In genomic region chr14:35561244-35561893, GRCm38 (mm10) we compare ENCODE assay signal across 21 mouse cellular contexts.
DNase-seq lines count a peak whose midpoint lies in the region.
"Had no signal": no experiment of that assay in that cellular context is flagged by ENCODE, and none has a peak within 500 bp of the region (broad histone marks: within the 10 kb centered on the region; RNA-seq: fewer than 3 reads in every experiment).

No protein-coding gene starts in this region.

- H3K27me3 ChIP-seq in embryonic facial prominence, embryonic 10.5 days (replicated peaks; ENCODE audit: low read depth, poor library complexity, severe bottlenecking): no peaks in the 10 kb centered on the region
- H3K27me3 ChIP-seq: embryonic facial prominence, embryonic 15.5 days; forebrain, embryonic 15.5 days; heart, embryonic 13.5 days; hindbrain, embryonic 15.5 days had no signal

- no peak overlapping the region for H3K4me3 ChIP-seq in embryonic facial prominence, embryonic 10.5 days
- H3K4me3 ChIP-seq: embryonic facial prominence, embryonic 15.5 days; erythroblast, embryonic 14.5 days; forebrain, embryonic 10.5 days; forebrain, embryonic 15.5 days; gastrocnemius, adult 2 months; heart, embryonic 13.5 days; hindbrain, embryonic 15.5 days had no signal

- H3K36me3 ChIP-seq in embryonic facial prominence, embryonic 10.5 days (replicated peaks): no peaks in the 10 kb centered on the region
- H3K36me3 ChIP-seq: embryonic facial prominence, embryonic 15.5 days; forebrain, embryonic 10.5 days; forebrain, embryonic 15.5 days; heart, embryonic 13.5 days; hindbrain, embryonic 15.5 days had no signal

- H3K27ac ChIP-seq in embryonic facial prominence, embryonic 10.5 days (replicated peaks): no peak overlapping the region
- H3K27ac ChIP-seq: embryonic facial prominence, embryonic 15.5 days; forebrain, embryonic 10.5 days; forebrain, embryonic 15.5 days; gastrocnemius, adult 2 months; heart, embryonic 13.5 days; hindbrain, embryonic 15.5 days had no signal

- no peaks in the 10 kb centered on the region for H3K4me1 ChIP-seq in embryonic facial prominence, embryonic 10.5 days
- H3K4me1 ChIP-seq: embryonic facial prominence, embryonic 15.5 days; forebrain, embryonic 10.5 days; forebrain, embryonic 15.5 days; heart, embryonic 13.5 days; hindbrain, embryonic 15.5 days had no signal

- peak; percentile 14 for DNase-seq in left cerebral cortex, adult 11 months (ENCODE audit: low spot score)
- DNase-seq in left cerebral cortex, adult 8-10 months (ENCODE audit: low spot score in 2 of 2): no peak
- peak; percentile 24 for DNase-seq in right cerebral cortex, postnatal 25 days
- DNase-seq in right cerebral cortex, postnatal 4 days: no peak
- DNase-seq in left cerebral cortex, adult 9 months (ENCODE audit: low spot score in 2 of 2): peak; percentile 9 to 42
- no peak for DNase-seq in heart, adult 11 months
- DNase-seq in embryonic facial prominence, embryonic 10.5 days (ENCODE audit: low spot score): no peak
- DNase-seq: adrenal gland, adult 2 months; adrenal gland, postnatal 36 days; cerebellum, adult 11 months; cerebellum, adult 8-10 months; cerebellum, postnatal 25 days; gastrocnemius, adult 2 months; gastrocnemius, postnatal 25 days; heart, postnatal 36 days had no signal

- WGBS in embryonic facial prominence, embryonic 10.5 days: 89% methylated on average over 3 of the region's 3 CpGs

- no peaks in the 10 kb centered on the region for H3K9me3 ChIP-seq in embryonic facial prominence, embryonic 10.5 days
- H3K9me3 ChIP-seq: embryonic facial prominence, embryonic 15.5 days; forebrain, embryonic 10.5 days; forebrain, embryonic 15.5 days; heart, embryonic 13.5 days; hindbrain, embryonic 15.5 days had no signal

Comparison
In these comparisons a context has a peak if more than half of its experiments do, and no peak if none do; other contexts are left out.
1. DNase-seq: peak in left cerebral cortex, adult 11 months (single experiment), right cerebral cortex, postnatal 25 days (single experiment) and left cerebral cortex, adult 9 months (2 of 2); none in left cerebral cortex, adult 8-10 months (0 of 2), right cerebral cortex, postnatal 4 days (single experiment), heart, adult 11 months (single experiment) and embryonic facial prominence, embryonic 10.5 days (single experiment).